Mouse (Mus musculus) kidney, embryonic 16.5 days (tissue): ENCODE measurements around the gene Tmem251. TPM values are rescaled to one million over a fixed set of nuclear protein-coding genes. Genes with fewer than 3 reads are reported as not detected.
A peak's percentile ranks its signal among the peaks of the same experiment; 100 is the strongest.

ENCODE experiments used
- ATAC-seq: fragments of 200-750 bp; cut with Nextera tagmentation; 2 replicates; pipeline ENCODE4 v1.8.0; 2017; ENCODE audit warnings: moderate TSS enrichment; ENCODE audit not compliant: low FRiP score, low TSS enrichment
- H3K27ac ChIP-seq: fragments of 300-500 bp; sonication (generic); 2 replicates; pipeline ENCODE4 v1.5.1; 2014; ENCODE audit warnings: low read length
- H3K27me3 ChIP-seq: fragments of 300-500 bp; sonication (generic); 2 replicates; pipeline ENCODE4 v1.6.1; 2014; ENCODE audit warnings: low read length, control low read depth, mixed read lengths; ENCODE audit not compliant: insufficient read depth
- H3K36me3 ChIP-seq: fragments of 300-500 bp; sonication (generic); 2 replicates; pipeline ENCODE4 v1.6.1; 2014; ENCODE audit warnings: low read length, control low read depth, mixed read lengths; ENCODE audit not compliant: insufficient read depth
- H3K4me1 ChIP-seq: fragments of 300-500 bp; sonication (generic); 2 replicates; pipeline ENCODE4 v1.6.1; 2014; ENCODE audit warnings: low read length, control low read depth, mixed read lengths; ENCODE audit not compliant: insufficient read depth
- H3K4me2 ChIP-seq: fragments of 300-500 bp; sonication (generic); replicated peaks from 2 replicates; pipeline ENCODE4 v1.6.1; 2014; ENCODE audit warnings: low read depth, low read length
- H3K4me3 ChIP-seq: fragments of 300-500 bp; sonication (generic); 2 replicates; pipeline ENCODE4 v1.5.1; 2014; ENCODE audit warnings: mild to moderate bottlenecking, low read length
- H3K9ac ChIP-seq: fragments of 300-500 bp; sonication (generic); replicated peaks from 2 replicates; pipeline ENCODE4 v1.6.1; 2014; ENCODE audit warnings: low read length
- H3K9me3 ChIP-seq: fragments of 300-500 bp; sonication (generic); 2 replicates; pipeline ENCODE4 v1.6.1; 2016; ENCODE audit warnings: low read length, control low read depth
- WGBS: fragments of 180-500 bp; shearing (Covaris S2); extraction: QIAGEN DNeasy Blood & Tissue Kit; methylation state at CpG from one replicate; pipeline ENCODE4 v1.1.7; 2014; 5-methylcytosine and 5-hydroxymethylcytosine counted together
- polyA plus RNA-seq: library from polyadenylated mRNA; unstranded; fragments of >200 nt; fragmentation: Nextera tagmentation; extraction: Ambion mirVana; gene quantifications from 2 replicates; pipeline ENCODE4 v1.2.1, GENCODE M21; 2015

Tmem251 gene
- polyA plus RNA-seq, 1 experiment from 2014 or later: 11.0 TPM

DNA sequence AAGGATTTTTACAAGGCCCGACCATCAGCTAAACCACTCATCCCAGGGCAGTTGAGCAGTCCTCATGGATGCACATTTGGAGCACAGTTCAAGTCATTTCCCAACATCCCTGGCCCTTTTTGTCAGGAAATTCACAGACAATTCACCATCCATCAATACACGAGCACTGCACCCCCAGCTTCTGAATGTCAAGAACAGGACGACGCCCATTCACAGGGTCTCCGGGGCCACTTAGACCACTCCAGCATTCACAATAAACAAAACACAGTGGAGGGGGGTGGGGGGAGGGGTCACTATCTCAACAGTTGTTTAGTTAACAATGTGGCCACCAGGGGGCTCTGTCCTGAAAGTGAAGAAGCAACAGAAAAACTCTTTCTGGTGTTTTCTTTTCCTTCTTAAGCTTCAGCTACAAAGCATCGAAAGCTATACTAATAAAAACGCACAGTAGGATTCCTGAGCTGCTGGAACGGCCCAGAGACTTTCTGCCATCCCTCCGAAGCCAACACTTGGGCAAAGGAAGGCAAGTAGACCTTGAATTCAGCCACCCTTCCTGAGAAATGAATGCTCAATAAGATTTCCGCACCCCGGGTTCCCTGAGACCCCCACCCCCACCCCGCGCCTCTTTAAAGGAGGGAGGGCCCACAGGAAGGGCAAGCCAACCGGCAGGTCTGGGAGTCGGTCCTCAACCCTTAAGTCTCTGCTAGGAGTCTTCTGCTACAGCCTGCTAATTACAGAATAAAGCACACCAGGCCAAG, 41.0 kb upstream of the Tmem251 start:
- H3K9me3 ChIP-seq: no peaks in the 10 kb centered on the region
- peak overlapping the region; percentile 75; the same call in 1 of the 2 replicates for H3K27ac ChIP-seq
- H3K4me3 ChIP-seq: peak overlapping the region; percentile 79
- no peaks in the 10 kb centered on the region for H3K27me3 ChIP-seq
- H3K9ac ChIP-seq: peak overlapping the region; percentile 64
- peak overlapping the region; percentile 95 for H3K4me2 ChIP-seq
- peaks cover 61% of the 10 kb centered on the region for H3K4me1 ChIP-seq
- ATAC-seq: no peak
- WGBS: 6% methylated on average over 15 of the region's 15 CpGs
- H3K36me3 ChIP-seq: no peaks in the 10 kb centered on the region

DNA sequence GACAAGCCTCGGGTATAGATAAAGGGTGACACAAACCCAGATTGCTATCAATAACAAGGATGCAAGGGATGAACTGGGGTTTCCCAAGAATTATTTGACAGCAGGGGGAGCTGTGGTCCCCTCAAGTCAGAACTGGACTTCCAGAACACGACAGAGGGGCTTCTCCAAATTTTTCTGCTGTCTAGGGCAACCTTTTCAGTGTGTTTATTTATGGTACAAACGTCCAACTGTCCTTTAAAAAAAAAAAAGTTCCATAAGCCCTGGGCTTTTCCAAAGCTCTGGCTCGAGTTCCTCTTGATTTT, 40.5 kb upstream of the Tmem251 start:
- 5% methylated on average over 4 of the region's 4 CpGs for WGBS
- Histone ChIP-seq H3K4me1 (peaks cover 57% of the 10 kb centered on the region), H3K36me3 (no peaks in the 10 kb centered on the region), H3K4me2 (peak overlapping the region; percentile 95), H3K9me3 (no peaks in the 10 kb centered on the region), H3K27me3 (no peaks in the 10 kb centered on the region), H3K9ac (peak overlapping the region; percentile 64), H3K4me3 (peak overlapping the region; percentile 79), H3K27ac (peak overlapping the region; percentile 75)
- ATAC-seq: no peak

DNA sequence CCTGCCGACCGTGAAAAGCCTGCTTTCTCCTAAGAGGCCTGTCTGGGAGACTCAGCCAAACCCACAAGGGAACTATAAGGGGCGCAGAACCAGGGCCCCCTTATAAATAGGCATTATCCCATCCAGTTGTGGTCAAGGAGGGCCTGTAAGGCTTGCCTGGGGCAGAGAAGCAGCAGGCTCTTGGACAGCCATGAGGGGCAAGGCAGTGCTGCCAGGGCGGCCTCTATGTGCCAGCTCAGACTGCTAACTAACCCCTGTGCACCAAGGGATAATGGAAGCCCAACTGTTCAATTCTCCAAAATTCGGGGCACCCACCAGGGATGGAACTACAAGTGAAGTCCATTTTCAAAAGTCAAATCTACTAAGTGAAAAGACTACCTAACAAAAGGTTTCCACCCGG, 40.1 kb upstream of the Tmem251 start:
- WGBS: 54% methylated on average over 6 of the region's 6 CpGs
- peak overlapping the region; percentile 95 for H3K4me2 ChIP-seq
- no peak for ATAC-seq
- H3K9ac ChIP-seq: peak overlapping the region; percentile 64
- H3K27me3 ChIP-seq: no peaks in the 10 kb centered on the region
- peak overlapping the region; percentile 36; the same call in 1 of the 2 replicates for H3K27ac ChIP-seq
- H3K9me3 ChIP-seq: no peaks in the 10 kb centered on the region
- no peaks in the 10 kb centered on the region for H3K36me3 ChIP-seq
- peaks cover 57% of the 10 kb centered on the region for H3K4me1 ChIP-seq
- peak overlapping the region; percentile 79 for H3K4me3 ChIP-seq

DNA sequence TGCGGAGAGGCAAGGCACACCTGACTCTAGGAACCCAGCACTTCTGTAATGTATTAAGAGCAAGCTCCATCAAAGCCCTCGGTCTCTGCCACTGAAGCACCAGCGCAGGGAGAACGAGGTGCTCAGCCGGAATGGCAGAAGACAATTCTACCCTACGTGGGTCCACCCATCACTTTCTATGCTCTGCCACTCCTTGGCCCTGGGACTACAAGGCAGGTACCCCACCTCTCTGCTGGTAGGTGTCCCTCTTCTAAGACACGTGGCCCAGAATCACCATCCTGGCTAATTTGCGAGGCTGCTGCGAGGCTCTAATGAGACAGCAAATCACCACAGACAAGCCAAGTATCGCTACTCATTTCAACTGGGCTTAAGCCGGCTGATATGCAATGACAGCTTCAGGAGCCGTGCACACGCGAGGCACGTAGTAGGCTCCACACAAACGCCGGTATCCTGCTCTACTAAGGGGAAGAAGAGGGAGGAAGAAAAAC, 39.6 kb upstream of the Tmem251 start:
- Histone ChIP-seq H3K9ac (peak overlapping the region; percentile 91), H3K27me3 (no peaks in the 10 kb centered on the region), H3K9me3 (no peaks in the 10 kb centered on the region), H3K4me2 (peak overlapping the region; percentile 95), H3K27ac (peak overlapping the region; percentile 13; the same call in 1 of the 2 replicates), H3K36me3 (no peaks in the 10 kb centered on the region), H3K4me1 (peaks cover 54% of the 10 kb centered on the region), H3K4me3 (peak overlapping the region; percentile 79)
- 8% methylated on average over 17 of the region's 17 CpGs for WGBS
- ATAC-seq: no peak

DNA sequence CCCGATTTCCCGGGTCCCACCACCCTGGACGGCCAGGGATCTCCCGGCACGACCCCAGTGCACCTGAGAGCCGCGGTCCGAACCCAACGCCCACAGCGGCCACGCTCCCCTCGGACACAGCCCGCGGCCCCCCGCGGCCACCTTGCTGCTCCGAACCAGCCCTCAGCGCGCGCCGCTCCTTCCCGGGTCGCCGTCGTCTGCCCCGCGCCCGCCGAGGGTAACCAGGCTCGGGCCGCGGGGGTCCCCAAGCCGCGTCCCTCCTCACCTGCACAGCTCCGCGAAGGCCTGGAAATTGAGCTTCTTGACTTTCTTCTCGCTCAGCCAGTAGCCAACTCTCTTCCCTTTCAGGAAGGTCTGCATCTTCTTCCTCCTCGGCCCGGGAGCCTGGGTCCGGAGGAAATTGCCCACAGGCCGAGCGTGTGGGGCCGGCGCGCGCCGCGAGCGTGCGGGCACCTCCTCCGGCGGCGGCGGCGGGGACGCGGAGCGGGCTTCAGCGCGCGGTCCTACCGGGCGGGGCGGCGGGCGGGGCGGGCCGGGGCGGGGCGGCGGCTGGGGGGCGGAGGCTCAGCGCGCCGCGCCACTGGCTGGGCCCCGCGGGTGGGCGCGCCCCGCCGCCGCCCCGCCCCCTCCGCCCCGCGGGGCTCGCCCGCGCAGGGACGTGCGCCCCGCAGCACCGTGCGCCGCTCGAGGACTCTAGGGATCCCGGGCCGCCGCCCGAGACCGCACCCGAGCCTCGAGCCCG, 38.9 kb upstream of the Tmem251 start, which contains the start of gene Itpk1:
Gene Itpk1 (minus strand): TSS at position 474 of the 742 bp plus-strand sequence.
- H3K27me3 ChIP-seq: no peaks in the 10 kb centered on the region
- peak within 1 kb of the TSS; percentile 95 for H3K4me2 ChIP-seq
- WGBS: under 1% methylated on average over 66 of the region's 105 CpGs
- ATAC-seq: peak; percentile 92
- H3K9ac ChIP-seq: peak within 1 kb of the TSS; percentile 91
- peaks cover 47% of the 10 kb centered on the region for H3K4me1 ChIP-seq
- no peaks in the 10 kb centered on the region for H3K36me3 ChIP-seq
- peak within 1 kb of the TSS; percentile 87 for H3K27ac ChIP-seq
- H3K9me3 ChIP-seq: no peaks in the 10 kb centered on the region
- peak within 1 kb of the TSS; percentile 79 for H3K4me3 ChIP-seq

DNA sequence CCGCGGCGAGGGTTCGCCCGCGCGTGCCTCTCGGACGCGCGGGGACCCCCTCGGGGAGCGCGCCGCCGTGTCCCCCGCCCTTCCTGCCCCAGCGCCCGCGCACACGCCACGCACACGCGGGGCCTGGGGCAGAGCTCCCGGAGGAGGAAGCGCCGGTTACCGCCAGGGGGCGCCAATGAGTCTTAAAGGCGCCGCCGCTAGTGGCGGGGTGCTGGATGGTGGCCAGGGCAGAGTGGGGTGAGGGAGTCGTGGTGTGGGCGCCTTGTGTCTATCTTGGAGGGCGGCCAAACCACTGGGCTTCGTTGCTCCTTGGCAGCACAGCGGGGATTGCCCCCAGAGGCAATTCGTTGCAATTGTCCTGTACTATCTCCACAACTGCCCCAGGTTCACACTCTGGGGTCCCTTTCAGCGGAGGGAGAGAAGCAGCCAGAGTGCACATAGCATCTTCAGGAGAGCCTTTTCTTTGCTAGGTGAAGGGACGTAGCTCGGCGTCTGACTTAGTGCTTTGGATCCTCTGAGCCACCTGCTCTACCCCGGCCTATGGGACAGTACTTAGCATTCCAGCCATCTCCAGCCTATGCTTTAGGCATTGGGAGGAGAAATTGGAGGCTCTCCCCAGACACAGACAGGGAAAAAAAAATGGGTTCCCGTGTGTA, 38.2 kb upstream of the Tmem251 start:
- Histone ChIP-seq H3K4me1 (peaks cover 40% of the 10 kb centered on the region), H3K27me3 (no peaks in the 10 kb centered on the region), H3K9ac (peak overlapping the region; percentile 91), H3K36me3 (no peaks in the 10 kb centered on the region), H3K4me3 (peak overlapping the region; percentile 79), H3K27ac (peak overlapping the region; percentile 87), H3K9me3 (no peaks in the 10 kb centered on the region), H3K4me2 (peak overlapping the region; percentile 95)
- peak; percentile 74 for ATAC-seq
- 1% methylated on average over 42 of the region's 45 CpGs for WGBS

DNA sequence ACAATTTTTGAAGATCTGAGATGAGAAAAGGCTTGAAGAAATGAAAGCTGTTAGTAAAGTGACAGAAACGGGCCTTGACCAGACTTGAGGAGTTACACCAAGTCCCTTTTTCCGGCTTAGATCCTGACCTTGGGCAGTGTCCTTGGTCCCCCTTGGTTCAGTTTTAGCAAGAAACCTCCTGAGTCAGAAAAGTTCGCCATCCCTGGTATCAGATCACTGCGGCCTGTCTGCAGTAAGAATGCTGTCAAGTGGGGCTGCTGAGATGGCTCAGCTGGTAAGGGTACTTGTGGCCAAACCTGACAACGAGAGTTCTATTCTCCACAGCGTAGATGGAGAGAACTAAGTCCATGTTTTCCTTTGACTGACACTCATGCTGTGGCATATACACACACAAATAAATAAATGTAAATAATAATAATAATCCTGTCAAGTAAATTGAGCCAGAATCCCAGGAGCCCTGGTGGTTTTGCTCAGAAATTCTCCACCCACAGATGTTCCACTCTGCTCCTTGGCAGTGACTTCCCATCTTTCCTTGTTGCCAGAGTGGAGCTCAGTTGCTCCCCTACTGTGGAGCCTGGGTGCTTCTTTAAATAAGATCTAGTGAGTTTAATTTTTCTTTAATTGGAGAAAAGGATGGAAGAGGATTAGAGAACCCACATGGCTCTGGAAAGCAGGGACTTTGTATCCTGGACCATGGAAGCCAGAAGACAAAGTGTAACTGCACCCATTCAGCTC, 37.5 kb upstream of the Tmem251 start:
- 50% methylated on average over 6 of the region's 6 CpGs for WGBS
- Histone ChIP-seq H3K4me3 (peak overlapping the region; percentile 79), H3K9ac (peak overlapping the region; percentile 91; the same call in 1 of the 2 replicates), H3K27ac (no peak overlapping the region), H3K36me3 (no peaks in the 10 kb centered on the region), H3K4me2 (peak overlapping the region; percentile 95), H3K27me3 (no peaks in the 10 kb centered on the region), H3K9me3 (no peaks in the 10 kb centered on the region), H3K4me1 (peaks cover 36% of the 10 kb centered on the region)
- ATAC-seq: no peak

DNA sequence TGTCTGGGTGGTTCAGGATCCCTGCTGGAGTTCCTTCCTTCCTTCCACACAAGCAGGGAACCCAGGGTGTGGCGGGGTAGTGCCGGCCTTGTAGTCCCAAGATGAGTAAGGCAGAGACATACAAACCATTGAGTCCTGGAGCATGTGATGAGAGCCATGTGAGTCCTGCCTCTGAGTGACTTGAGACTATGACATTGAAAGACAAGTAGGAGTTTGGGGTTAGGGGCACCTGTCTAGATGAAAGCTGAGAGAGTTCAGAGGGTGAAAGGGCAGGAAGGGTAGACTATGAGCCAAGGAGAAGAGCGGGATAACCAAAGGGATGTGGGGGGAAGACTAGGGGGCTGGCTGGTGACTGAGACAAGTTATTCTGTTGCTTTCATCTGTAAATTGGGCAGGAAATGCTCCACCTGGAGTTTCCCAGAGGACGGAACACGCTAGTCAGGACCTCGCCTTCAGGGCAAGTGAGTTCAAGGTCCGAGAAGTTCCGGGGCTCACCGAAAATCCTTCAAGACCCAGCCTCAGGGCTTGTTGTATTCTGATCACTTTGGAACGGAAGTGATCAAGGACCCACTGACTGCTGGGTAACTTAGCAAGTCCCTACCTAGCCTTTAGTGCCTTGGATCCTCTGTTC, 36.6 kb upstream of the Tmem251 start:
- H3K9me3 ChIP-seq: no peaks in the 10 kb centered on the region
- H3K27ac ChIP-seq: no peak overlapping the region
- ATAC-seq: no peak
- H3K27me3 ChIP-seq: no peaks in the 10 kb centered on the region
- H3K4me2 ChIP-seq: no peak overlapping the region
- H3K4me1 ChIP-seq: peaks cover 36% of the 10 kb centered on the region
- 85% methylated on average over 10 of the region's 10 CpGs for WGBS
- no peaks in the 10 kb centered on the region for H3K36me3 ChIP-seq
- H3K9ac ChIP-seq: no peak overlapping the region
- no peak overlapping the region for H3K4me3 ChIP-seq

DNA sequence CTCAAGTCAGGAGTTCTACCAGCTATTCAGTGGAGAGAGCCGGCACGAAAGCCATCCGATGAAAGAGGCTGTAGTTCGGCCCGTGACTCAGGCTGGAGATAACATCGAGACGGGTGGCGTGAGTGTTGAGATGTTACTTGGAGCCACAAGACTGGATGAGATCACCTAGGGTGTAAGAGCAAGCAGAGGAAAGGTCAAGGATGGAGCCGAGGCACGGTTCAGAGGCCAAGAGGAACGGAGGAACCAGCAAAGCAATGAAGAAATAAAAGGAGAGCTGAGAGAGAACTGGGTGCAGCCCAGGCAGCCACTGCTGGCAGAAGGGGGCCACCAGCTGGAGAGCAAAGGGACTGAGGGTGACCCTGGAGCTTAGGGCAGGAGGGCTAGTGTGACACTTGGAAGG, 35.3 kb upstream of the Tmem251 start:
- Histone ChIP-seq H3K4me1 (peaks cover 26% of the 10 kb centered on the region), H3K9me3 (no peaks in the 10 kb centered on the region), H3K36me3 (no peaks in the 10 kb centered on the region), H3K9ac (0 out of 2 replicates have a peak overlapping the region, but pooled peaks have one; percentile 10), H3K4me2 (no peak overlapping the region), H3K4me3 (no peak overlapping the region), H3K27me3 (no peaks in the 10 kb centered on the region), H3K27ac (no peak overlapping the region)
- no peak for ATAC-seq
- WGBS: 52% methylated on average over 11 of the region's 11 CpGs
